Mouse (Mus musculus) MEL (cell line): ENCODE measurements around the gene Galnt18. TPM values are rescaled to one million over a fixed set of nuclear protein-coding genes. Genes with fewer than 3 reads are reported as not detected.

Source experiments
- DNase-seq: peaks from one replicate; pipeline ENCODE4 v3.0.0; 2011; ENCODE audit warnings: low read depth, low spot score
- H3K27ac ChIP-seq: 2 replicates; pipeline ENCODE4 v1.5.1; 2012; ENCODE audit warnings: low read depth, mild to moderate bottlenecking, control low read depth, low read length, moderate library complexity; ENCODE audit not compliant: control insufficient read depth
- H3K27me3 ChIP-seq, 2 experiments: fragments of 150-350 bp in 1 of 2; sonication (generic) in 1 of 2; 2 replicates each; pipeline ENCODE4 v1.6.1; 2012; ENCODE audit warnings: low read length in 2 of 2, mild to moderate bottlenecking in 2 of 2, improper control_type of control experiment in 1 of 2, moderate library complexity in 1 of 2; ENCODE audit not compliant: insufficient read depth in 2 of 2, control insufficient read depth in 1 of 2
- H3K36me3 ChIP-seq, 2 experiments: 2 replicates each; pipeline ENCODE4 v1.6.1; 2012 to 2014; ENCODE audit warnings: low read length in 2 of 2, improper control_type of control experiment in 1 of 2, inconsistent platforms in 1 of 2, mild to moderate bottlenecking in 1 of 2; ENCODE audit not compliant: insufficient read depth in 2 of 2, control insufficient read depth in 1 of 2
- H3K4me1 ChIP-seq, 2 experiments: fragments of 150-350 bp in 1 of 2; sonication (generic) in 1 of 2; 2 replicates each; pipeline ENCODE4 v1.6.1; 2012; ENCODE audit warnings: low read length in 2 of 2, improper control_type of control experiment in 1 of 2, mild to moderate bottlenecking in 1 of 2; ENCODE audit not compliant: insufficient read depth in 2 of 2, control insufficient read depth in 1 of 2
- H3K4me3 ChIP-seq, 2 experiments: fragments of 150-350 bp in 1 of 2; sonication (generic) in 1 of 2; 2 replicates each; pipeline ENCODE4 v1.5.1; 2012; ENCODE audit warnings: low read depth in 2 of 2, low read length in 2 of 2, mild to moderate bottlenecking in 2 of 2, moderate library complexity in 2 of 2, control low read depth in 1 of 2, improper control_type of control experiment in 1 of 2; ENCODE audit not compliant: control insufficient read depth in 1 of 2, insufficient read depth in 1 of 2
- H3K79me2 ChIP-seq: 2 replicates; pipeline ENCODE4 v1.6.1; 2012; ENCODE audit warnings: mild to moderate bottlenecking, low read length, moderate library complexity; ENCODE audit not compliant: control insufficient read depth, poor library complexity, insufficient read depth
- H3K9ac ChIP-seq: 2 replicates; pipeline ENCODE4 v1.6.1; 2012; ENCODE audit warnings: low read depth, mild to moderate bottlenecking, control low read depth, low read length, moderate library complexity; ENCODE audit not compliant: control insufficient read depth, poor library complexity, severe bottlenecking
- H3K9me3 ChIP-seq: fragments of 150-350 bp; sonication (generic); replicated peaks from 2 replicates; pipeline ENCODE4 v1.6.1; 2012; ENCODE audit warnings: mild to moderate bottlenecking, low read length, improper control_type of control experiment, moderate library complexity; ENCODE audit not compliant: insufficient read depth
- BHLHE40 ChIP-seq: IDR thresholded peaks from 2 replicates; pipeline ENCODE4 v1.6.1; 2012; ENCODE audit warnings: low read depth, mild to moderate bottlenecking, inconsistent platforms, low read length, improper control_type of control experiment, borderline replicate concordance
- CTCF ChIP-seq, 3 experiments: IDR thresholded peaks in 2 of 3; conservative IDR thresholded peaks in 1 of 3; 2 replicates each; pipeline ENCODE4 v1.5.1; 2011 to 2012; ENCODE audit warnings: low read length in 3 of 3, low read depth in 2 of 3, mild to moderate bottlenecking in 2 of 3, improper control_type of control experiment in 1 of 3, inconsistent platforms in 1 of 3, mixed read lengths in 1 of 3, moderate library complexity in 1 of 3; ENCODE audit not compliant: control insufficient read depth in 1 of 3, insufficient read depth in 1 of 3, poor library complexity in 1 of 3, severe bottlenecking in 1 of 3
- ELF1 ChIP-seq: IDR thresholded peaks from 2 replicates; pipeline ENCODE4 v1.6.1; 2014; ENCODE audit warnings: low read depth, mild to moderate bottlenecking, inconsistent platforms, low read length, improper control_type of control experiment, moderate library complexity
- EP300 ChIP-seq, 2 experiments: IDR thresholded peaks; 2 replicates each; pipeline ENCODE4 v1.6.1; 2011; ENCODE audit warnings: improper control_type of control experiment in 2 of 2, low read length in 2 of 2, low read depth in 1 of 2, mild to moderate bottlenecking in 1 of 2
- GABPA ChIP-seq: IDR thresholded peaks from 2 replicates; pipeline ENCODE4 v1.6.1; 2012; ENCODE audit warnings: low read depth, mild to moderate bottlenecking, inconsistent platforms, low read length, improper control_type of control experiment, moderate library complexity
- GATA1 ChIP-seq: IDR thresholded peaks from 2 replicates; pipeline ENCODE4 v1.6.1; 2011; ENCODE audit warnings: low read depth, low read length, improper control_type of control experiment
- KAT2A ChIP-seq: conservative IDR thresholded peaks from 2 replicates; pipeline ENCODE4 v1.6.1; 2012; ENCODE audit warnings: low read depth, low read length, improper control_type of control experiment, inconsistent platforms
- MAX ChIP-seq: IDR thresholded peaks from 2 replicates; pipeline ENCODE4 v1.6.1; 2011; ENCODE audit warnings: low read length, improper control_type of control experiment
- MYB ChIP-seq: IDR thresholded peaks from 2 replicates; pipeline ENCODE4 v1.6.1; 2011; ENCODE audit warnings: mild to moderate bottlenecking, low read depth, low read length, improper control_type of control experiment
- MYC ChIP-seq: IDR thresholded peaks from 2 replicates; pipeline ENCODE4 v1.6.1; 2011; ENCODE audit warnings: low read depth, mild to moderate bottlenecking, low read length, improper control_type of control experiment, moderate library complexity
- NRF1 ChIP-seq: IDR thresholded peaks from 2 replicates; pipeline ENCODE4 v1.6.1; 2014; ENCODE audit warnings: low read depth, mild to moderate bottlenecking, inconsistent platforms, low read length, improper control_type of control experiment, moderate library complexity; ENCODE audit not compliant: poor library complexity, insufficient read depth, severe bottlenecking
- RCOR1 ChIP-seq: IDR thresholded peaks from 2 replicates; pipeline ENCODE4 v1.6.1; 2012; ENCODE audit warnings: low read depth, mild to moderate bottlenecking, inconsistent platforms, low read length, improper control_type of control experiment
- SIN3A ChIP-seq: IDR thresholded peaks from 2 replicates; pipeline ENCODE4 v1.6.1; 2012; ENCODE audit warnings: low read length, improper control_type of control experiment, inconsistent platforms
- SMC3 ChIP-seq: IDR thresholded peaks from 2 replicates; pipeline ENCODE4 v1.6.1; 2011; ENCODE audit warnings: low read depth, low read length, improper control_type of control experiment
- TCF12 ChIP-seq: IDR thresholded peaks from 2 replicates; pipeline ENCODE4 v1.6.1; 2014; ENCODE audit warnings: low read depth, mild to moderate bottlenecking, inconsistent platforms, low read length, improper control_type of control experiment, moderate library complexity
- USF1 ChIP-seq: IDR thresholded peaks from 2 replicates; pipeline ENCODE4 v1.6.1; 2014; ENCODE audit warnings: low read depth, mild to moderate bottlenecking, inconsistent platforms, low read length, improper control_type of control experiment, moderate library complexity
- USF2 ChIP-seq, 2 experiments: IDR thresholded peaks; 2 replicates each; pipeline ENCODE4 v1.6.1; 2011 to 2012; ENCODE audit warnings: improper control_type of control experiment in 2 of 2, low read length in 2 of 2, borderline replicate concordance in 1 of 2, inconsistent platforms in 1 of 2, low read depth in 1 of 2, mild to moderate bottlenecking in 1 of 2; ENCODE audit not compliant: insufficient read depth in 1 of 2
- ZC3H11A ChIP-seq: IDR thresholded peaks from 2 replicates; pipeline ENCODE4 v1.6.1; 2012; ENCODE audit warnings: low read depth, mild to moderate bottlenecking, inconsistent platforms, low read length, improper control_type of control experiment
- ZNF384 ChIP-seq: IDR thresholded peaks from 2 replicates; pipeline ENCODE4 v1.6.1; 2012; ENCODE audit warnings: low read depth, mild to moderate bottlenecking, inconsistent platforms, low read length, improper control_type of control experiment
- polyA plus RNA-seq, 2 experiments: library from polyadenylated mRNA; stranded (reverse) in 1 of 2; unstranded in 1 of 2; fragments of >175 nt in 1 of 2; fragments of >200 nt in 1 of 2; gene quantifications; 2 replicates each; pipeline versions ENCODE4 v1.2.1 to v1.2.4; 2012; ENCODE audit warnings: low replicate concordance in 2 of 2, low read depth in 1 of 2; ENCODE audit not compliant: insufficient read length in 2 of 2, insufficient read depth in 1 of 2, missing spikeins in 1 of 2
- total RNA-seq: library from RNA; depleted of rRNA; stranded (reverse); fragments of 300-350 nt; gene quantifications from 2 replicates; pipeline ENCODE4 v1.2.3, GENCODE M21; 2012

Gene Galnt18
- total and polyA plus RNA-seq, 3 experiments: not detected

DNA sequence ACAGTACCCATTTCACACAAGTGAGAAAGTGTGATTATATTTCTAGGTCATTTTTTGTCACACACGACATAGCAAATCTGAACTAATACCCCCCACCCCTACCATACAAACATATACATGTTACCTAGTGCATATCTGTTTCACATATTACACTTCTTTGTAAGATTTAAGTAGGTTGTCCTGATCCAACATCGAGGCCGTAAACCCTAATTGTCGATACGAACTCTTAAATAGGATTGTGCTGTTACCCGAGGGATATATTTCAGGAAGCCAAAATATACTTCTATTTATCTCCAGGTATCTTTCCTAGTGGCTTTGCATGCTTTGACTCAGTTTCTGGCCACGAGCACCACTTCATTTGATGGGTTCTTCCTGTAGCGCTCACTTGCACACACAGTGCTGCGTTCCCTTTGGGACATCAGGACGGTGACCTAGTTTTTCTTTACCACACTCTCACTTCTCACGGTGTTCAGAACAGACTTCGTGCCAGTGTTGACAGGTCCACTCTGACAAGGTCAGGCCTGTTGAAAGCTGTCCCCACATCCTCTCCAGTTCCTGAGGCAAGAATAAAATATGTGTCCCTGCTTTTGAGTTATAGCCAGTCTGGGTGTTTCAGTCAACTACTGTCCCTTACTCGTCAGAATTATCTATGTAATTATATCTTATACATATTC, 17.7 kb upstream of the Galnt18 start:
- Histone ChIP-seq H3K9me3 (no peaks in the 10 kb centered on the region), H3K79me2 (no peaks in the 10 kb centered on the region), H3K4me3 (no peak overlapping the region), H3K27me3 (no peaks in the 10 kb centered on the region), H3K9ac (no peak overlapping the region), H3K36me3 (no peaks in the 10 kb centered on the region), H3K4me1 (no peaks in the 10 kb centered on the region), H3K27ac (no peak overlapping the region)
- DNase-seq: no peak
- TF ChIP-seq ZNF384: no peak
- no peak for TF ChIP-seq CTCF (IDR thresholded peaks at IDR 0.05 in 2 of 3, conservative IDR thresholded peaks at IDR 0.05 in 1 of 3; ENCODE audit: control insufficient read depth in 1 of 3, insufficient read depth in 1 of 3, low read depth in 2 of 3, low read length in 3 of 3, poor library complexity in 1 of 3, severe bottlenecking in 1 of 3)
- no peak for TF ChIP-seq TCF12
- no peak for TF ChIP-seq RCOR1
- no peak for TF ChIP-seq ZC3H11A
- TF ChIP-seq ELF1: no peak
- no peak for TF ChIP-seq MAX
- TF ChIP-seq NRF1: no peak
- TF ChIP-seq USF2 (IDR thresholded peaks at IDR 0.05; ENCODE audit: borderline replicate concordance in 1 of 2, insufficient read depth in 1 of 2, low read depth in 1 of 2, low read length in 2 of 2): no peak

GRCm38 (mm10) chr7:111795059-111795458, 15.3 kb upstream of the Galnt18 start:
- no peaks in the 10 kb centered on the region for H3K79me2 ChIP-seq
- no peak overlapping the region for H3K4me3 ChIP-seq
- no peak for DNase-seq
- no peak overlapping the region for H3K27ac ChIP-seq
- H3K9ac ChIP-seq: no peak overlapping the region
- H3K4me1 ChIP-seq: no peaks in the 10 kb centered on the region
- no peaks in the 10 kb centered on the region for H3K27me3 ChIP-seq
- H3K36me3 ChIP-seq: no peaks in the 10 kb centered on the region
- no peaks in the 10 kb centered on the region for H3K9me3 ChIP-seq
- TF ChIP-seq MYC (no peak), ELF1 (no peak), CTCF (IDR thresholded peaks at IDR 0.05 in 2 of 3, conservative IDR thresholded peaks at IDR 0.05 in 1 of 3; ENCODE audit: control insufficient read depth in 1 of 3, insufficient read depth in 1 of 3, low read depth in 2 of 3, low read length in 3 of 3, poor library complexity in 1 of 3, severe bottlenecking in 1 of 3) (no peak), EP300 (IDR thresholded peaks at IDR 0.05; ENCODE audit: low read depth in 1 of 2, low read length in 2 of 2) (no peak), USF1 (no peak)

- H3K9ac ChIP-seq: no peak overlapping the region
- H3K27me3 ChIP-seq: no peaks in the 10 kb centered on the region
- H3K36me3 ChIP-seq: no peaks in the 10 kb centered on the region
- H3K27ac ChIP-seq: no peak overlapping the region
- no peaks in the 10 kb centered on the region for H3K79me2 ChIP-seq
- DNase-seq: no peak
- H3K4me1 ChIP-seq: no peaks in the 10 kb centered on the region
- TF ChIP-seq MYB (no peak), ZNF384 (no peak), TCF12 (no peak), BHLHE40 (no peak), GABPA (no peak), KAT2A (no peak), GATA1 (no peak), SIN3A (no peak), USF2 (IDR thresholded peaks at IDR 0.05; ENCODE audit: borderline replicate concordance in 1 of 2, insufficient read depth in 1 of 2, low read depth in 1 of 2, low read length in 2 of 2) (no peak), CTCF (IDR thresholded peaks at IDR 0.05 in 2 of 3, conservative IDR thresholded peaks at IDR 0.05 in 1 of 3; ENCODE audit: control insufficient read depth in 1 of 3, insufficient read depth in 1 of 3, low read depth in 2 of 3, low read length in 3 of 3, poor library complexity in 1 of 3, severe bottlenecking in 1 of 3) (no peak), SMC3 (no peak)
- H3K9me3 ChIP-seq: no peaks in the 10 kb centered on the region
- H3K4me3 ChIP-seq: no peak overlapping the region
Observed at GRCm38 (mm10) chr7:111792154-111792553, 12.4 kb upstream of the Galnt18 start.
